Mouse (Mus musculus) ovary, postnatal 14 days (tissue): Measurements from ENCODE around the gene Tomm40.
"Not testable (repeated sequence)": the region's sequence is repeated elsewhere in the genome, so short reads cannot be mapped to it uniquely, and the experiment has no call there.

Experiments used
- DNase-seq: peaks from one replicate; pipeline ENCODE4 v3.0.0; 2022; ENCODE audit warnings: low spot score

The Tomm40 gene

GRCm38 (mm10) chr7:19704475-19704874 is 10.8 kb downstream of the Tomm40 start:
- no peak for DNase-seq

- DNase-seq, result no peak
Observed at GRCm38 (mm10) chr7:19702859-19703555, 12.2 kb downstream of the Tomm40 start.

- DNase-seq, result peak; percentile 61
Observed at GRCm38 (mm10) chr7:19701069-19701761, 14.0 kb downstream of the Tomm40 start.

GRCm38 (mm10) chr7:19700299-19701068 is 14.8 kb downstream of the Tomm40 start:
- DNase-seq, result no peak

DNA sequence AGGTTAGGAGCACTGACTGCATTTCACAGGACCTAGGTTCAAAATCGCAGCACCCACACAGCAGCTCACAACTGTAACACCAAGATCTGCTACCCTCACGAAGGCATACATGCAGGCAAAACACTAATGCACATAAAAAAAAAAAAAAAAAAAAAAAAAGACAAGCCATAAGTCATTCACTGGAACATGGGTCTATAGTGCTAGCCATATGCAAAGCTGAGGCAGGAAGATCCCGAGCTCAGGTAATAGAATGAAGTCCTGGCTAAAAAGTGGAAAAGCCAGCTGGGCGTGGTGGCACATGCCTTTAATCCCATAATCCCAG is 15.4 kb downstream of the Tomm40 start:
- DNase-seq, result no peak

DNA sequence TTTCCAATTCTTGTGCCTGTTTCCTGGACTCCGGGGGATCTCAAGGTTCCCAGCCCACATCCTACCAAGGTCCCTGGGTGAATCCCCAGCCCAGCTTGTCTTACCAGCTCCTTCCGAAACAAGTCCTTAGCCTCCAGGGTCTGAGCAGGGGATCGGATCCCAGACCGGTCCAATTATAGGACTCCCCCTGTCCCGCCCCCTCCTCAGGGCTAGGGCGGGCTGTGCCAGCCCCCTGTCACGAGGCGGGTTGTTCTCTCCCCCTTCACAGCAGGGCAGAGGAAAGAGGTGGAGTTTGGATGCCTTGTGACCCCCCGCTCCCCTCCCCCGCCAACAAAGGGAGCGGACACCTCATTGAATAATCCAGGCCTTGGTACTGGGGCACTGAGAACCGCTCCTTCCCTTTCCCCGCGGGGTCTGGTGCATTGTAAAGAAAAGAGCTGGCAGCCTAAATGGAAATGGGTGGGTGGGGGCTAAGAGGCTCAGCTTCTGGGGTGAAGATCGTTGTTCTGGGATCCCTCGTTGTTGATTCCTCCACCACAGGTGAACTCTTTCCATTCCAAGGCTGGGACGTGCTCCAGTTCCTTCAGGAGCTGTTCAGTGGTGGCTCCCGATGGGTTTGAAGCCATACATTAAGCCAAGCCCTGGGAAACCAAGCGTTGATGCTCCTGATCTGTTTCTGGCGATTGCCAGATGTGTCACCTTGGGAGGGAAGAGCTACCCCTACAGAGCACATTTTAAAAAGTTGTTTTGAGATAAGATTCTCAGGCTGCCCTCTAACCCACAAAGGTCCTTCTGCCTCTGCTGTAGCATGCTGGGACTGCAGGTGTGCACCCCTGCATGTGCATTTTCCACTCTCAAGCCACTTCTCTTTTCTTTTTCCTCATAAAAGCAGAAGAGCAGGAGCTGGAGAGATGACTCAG is 16.1 kb downstream of the Tomm40 start, which contains the start of gene Apoe:
Gene Apoe, minus strand, starts transcription at position 282 of the 920 bp plus-strand sequence.
- DNase-seq, result peak; percentile 43

DNA sequence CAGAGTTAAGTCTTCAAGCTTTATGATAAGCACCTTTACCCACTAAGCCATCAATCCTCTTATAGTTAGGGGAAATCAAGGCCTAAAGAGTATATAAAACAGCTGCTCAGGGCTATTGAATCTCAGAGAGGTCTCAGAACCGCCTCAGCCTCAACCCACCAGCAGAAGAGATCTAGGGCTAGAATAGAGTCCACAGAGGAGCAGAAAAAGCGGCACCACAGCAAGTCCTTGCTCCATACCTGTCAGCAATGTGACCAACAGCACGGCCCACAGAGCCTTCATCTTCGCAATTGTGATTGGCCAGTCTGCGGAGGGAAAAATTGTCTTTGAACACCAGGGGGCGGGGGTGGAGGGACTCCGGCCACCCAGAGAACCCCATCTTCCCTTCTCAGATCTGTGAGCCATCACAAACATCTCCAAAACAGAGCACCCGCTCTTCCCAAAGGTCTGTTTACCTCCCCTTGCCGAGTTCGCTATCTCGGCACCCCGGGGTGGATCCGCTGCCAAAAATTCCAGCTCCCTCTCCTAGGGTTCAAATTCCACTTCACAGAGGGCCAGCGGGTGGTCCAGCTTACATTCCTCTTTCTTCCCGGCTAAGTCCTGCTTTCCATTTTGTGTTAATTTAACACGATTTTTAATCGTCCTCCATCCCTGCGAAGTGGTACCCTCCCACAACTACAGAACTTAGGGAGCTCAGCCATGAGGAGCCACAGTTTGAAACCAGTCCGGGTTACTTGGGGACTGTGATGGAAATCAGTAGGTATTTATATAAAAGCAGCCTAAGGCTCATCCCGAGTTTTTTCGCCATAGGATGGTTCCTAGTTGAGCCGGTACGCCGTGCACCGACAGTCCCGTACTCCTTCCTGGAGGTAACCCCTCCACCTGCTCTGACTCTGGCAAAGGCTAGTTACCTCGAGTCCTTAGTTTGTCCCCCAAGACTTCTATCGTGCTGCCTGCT is 17.0 kb downstream of the Tomm40 start:
- no peak for DNase-seq

- DNase-seq, result no peak
Observed at GRCm38 (mm10) chr7:19696336-19696873, 18.8 kb downstream of the Tomm40 start.

GRCm38 (mm10) chr7:19695881-19696280 is 19.4 kb downstream of the Tomm40 start:
- DNase-seq, result no peak

DNA sequence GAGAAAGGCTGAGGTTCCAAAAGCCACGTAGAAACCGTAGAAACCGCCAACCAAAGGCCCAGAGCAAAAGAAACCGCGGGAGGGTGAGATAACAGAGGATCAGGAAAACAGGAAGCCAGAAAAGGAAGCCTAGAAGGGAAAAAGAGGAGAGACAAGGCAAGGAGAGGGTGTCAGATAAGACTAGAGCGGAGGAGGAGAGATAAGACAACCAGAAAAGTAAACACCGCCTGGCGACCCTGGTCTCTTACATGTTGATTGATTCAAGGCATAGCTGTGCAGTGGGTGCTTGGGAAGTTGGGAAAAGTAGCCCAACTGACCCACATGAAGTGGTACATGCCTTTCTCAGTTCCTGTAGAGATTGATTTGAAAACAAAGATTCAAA is 20.0 kb downstream of the Tomm40 start:
- DNase-seq, result no peak

DNA sequence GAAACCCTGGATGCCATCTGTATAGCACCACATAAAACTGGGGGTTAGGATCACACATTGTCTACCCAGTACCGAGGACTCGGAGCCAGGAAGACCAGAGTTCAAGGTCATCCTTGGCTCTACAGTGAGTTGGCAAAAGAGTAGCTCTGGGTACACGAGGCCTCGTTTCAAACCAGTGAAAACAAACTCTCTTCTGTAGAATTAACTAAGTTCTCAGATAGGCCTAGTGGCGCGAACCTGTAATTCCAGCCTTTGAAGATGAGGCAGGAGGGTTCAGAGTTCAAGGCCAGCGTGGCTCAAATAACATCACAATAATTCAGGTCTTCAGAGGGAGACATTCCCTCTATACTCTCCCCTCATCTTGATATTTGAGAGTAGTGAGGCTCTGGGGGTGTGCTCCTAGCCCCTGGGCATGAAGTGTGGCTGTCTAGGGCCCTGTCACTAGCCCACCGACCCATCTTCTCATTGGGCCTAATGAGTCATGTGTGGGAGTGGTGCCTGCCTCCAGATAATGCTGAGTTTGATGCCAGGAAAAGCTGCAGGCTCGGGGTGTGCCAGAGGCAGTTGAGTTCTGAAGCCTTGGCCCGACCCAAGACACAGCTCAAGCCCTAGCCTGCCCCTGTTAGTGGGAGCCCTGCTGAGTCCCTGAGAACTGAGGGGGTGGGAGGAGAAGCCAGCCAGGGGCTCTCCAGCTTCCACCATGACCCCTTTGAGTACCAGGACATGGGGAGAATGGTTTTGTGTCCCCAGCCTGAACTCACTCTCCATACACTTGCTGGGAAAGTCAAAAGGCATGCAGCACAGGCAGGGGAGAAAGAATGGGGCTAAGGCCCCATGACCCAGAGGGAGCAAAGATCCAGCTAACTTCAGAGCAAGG is 20.7 kb downstream of the Tomm40 start:
- DNase-seq, result no peak

GRCm38 (mm10) chr7:19693421-19693820 is 21.8 kb downstream of the Tomm40 start:
- DNase-seq, result no peak

DNA sequence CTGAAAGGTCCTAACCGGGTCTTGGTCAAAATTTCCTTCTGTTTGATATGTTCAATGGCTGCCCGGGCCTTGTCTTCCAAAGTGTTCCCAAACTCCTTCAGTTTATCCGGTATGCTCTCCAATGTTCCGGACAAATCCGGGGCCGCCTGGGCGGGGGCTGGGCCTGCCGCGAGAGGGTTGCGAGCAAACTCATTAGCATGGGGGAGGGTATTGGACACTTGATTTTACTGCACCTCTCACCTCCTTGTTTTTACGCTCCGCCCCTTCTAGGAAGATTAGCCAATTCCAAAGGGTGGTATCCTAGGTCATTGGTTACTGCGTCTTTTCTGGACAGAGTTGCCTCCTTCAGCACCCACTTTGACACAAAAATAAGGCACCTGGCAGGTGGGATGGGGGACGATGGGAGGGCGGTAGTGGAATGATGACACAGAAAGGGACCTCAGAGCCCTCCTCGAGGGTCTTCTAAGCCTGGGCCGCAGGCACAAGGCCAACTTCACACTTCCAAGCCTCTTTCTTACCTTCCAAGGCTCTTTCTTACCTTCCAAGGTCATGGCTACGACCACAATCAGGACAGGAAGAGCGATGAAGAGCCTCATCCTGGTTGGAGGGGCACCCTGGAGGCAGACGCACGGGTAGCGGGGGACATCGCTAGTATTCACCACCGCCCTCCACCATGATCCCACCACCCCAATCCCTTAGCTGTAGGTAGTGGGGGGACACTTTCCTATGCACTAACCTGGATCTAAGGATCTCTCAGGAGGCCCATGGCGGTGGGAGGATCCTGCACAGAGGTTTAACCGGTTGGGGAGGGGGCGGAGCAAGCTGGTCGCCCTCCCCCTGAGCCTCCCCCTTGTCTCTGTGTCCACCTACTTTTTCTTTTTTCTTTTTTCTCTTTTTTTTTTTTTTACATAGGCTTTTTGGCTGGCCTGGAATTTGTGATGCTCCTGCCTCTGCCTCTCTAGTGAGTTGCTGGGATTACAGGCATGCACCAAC is 23.1 kb downstream of the Tomm40 start, which contains the start of gene Apoc1:
Gene Apoc1, minus strand, starts transcription at position 788 of the 993 bp plus-strand sequence.
- DNase-seq, result no peak

DNA sequence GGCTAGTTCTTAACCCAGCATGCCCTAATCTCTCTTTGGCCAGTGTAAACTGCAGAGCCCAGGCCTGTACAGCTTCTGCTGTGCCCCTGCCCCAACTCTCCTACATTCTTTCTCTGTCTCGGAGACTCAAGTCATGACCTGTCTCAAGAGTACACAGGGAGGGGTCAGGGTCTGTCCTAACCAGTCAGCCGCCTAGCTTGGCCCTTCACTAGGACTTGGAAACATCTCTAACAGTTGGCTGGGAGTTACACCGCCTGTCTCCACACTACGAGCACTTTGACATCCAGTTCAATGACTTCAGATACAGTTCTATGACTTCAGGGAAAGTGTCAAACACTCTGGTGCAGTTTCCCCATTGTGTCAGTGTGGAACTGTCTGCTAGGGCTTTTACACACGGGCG is 23.8 kb downstream of the Tomm40 start:
- no peak for DNase-seq

DNA sequence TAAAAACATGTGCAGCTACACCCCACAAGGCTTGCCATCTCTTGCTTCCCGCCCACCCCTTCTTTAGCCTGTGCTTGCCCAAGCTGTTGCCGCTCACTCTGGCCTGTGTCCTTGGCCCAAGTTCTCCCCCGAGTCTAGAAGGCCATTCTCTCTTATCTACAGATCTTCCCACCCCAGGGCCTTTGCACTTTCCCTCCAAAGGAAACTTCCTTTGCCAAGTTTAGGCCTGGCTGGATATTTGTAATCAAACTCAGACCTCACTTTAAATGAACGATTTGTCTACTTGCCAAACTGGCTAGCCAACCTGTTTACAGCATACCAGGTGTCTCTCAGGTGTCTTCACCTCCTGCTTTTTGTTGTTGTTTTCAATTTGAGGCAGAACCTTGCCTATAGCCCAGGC is 24.4 kb downstream of the Tomm40 start:
- no peak for DNase-seq

GRCm38 (mm10) chr7:19688611-19689010 is 26.6 kb downstream of the Tomm40 start:
- no peak for DNase-seq

- no peak for DNase-seq
Observed at GRCm38 (mm10) chr7:19688101-19688500, 27.1 kb downstream of the Tomm40 start.

- DNase-seq, result not testable (repeated sequence)
Observed at GRCm38 (mm10) chr7:19686927-19687583, 28.2 kb downstream of the Tomm40 start.
